Mouse (Mus musculus) heart, postnatal 36 days (tissue): Measurements from ENCODE around the gene Rragc. TPM values are rescaled to one million over a fixed set of nuclear protein-coding genes. Genes with fewer than 3 reads are reported as not detected.
"Not testable (repeated sequence)": the region's sequence is repeated elsewhere in the genome, so short reads cannot be mapped to it uniquely, and the experiment has no call there.

Experiments used
- DNase-seq, 2 experiments: peaks; one replicate each; pipeline ENCODE4 v3.0.0; 2021 to 2022
- intact Hi-C: fragments of 180-260 bp; cut with DNase I; formaldehyde crosslinking; loops from one replicate; pipeline ENCODE4 v1.15.1; 2025
- total RNA-seq, 2 experiments: library from RNA; stranded (reverse); gene quantifications; 2 replicates each; pipeline ENCODE4 v1.2.3; 2021

Gene Rragc
- 10 to 100 TPM; 39.8 to 40.0 TPM for total RNA-seq

GRCm38 (mm10) chr4:123916748-123917547 lies at the start of gene Rragc:
Rragc (plus strand) TSS chr4:123917446.
- peak; percentile 100 for DNase-seq
- intact Hi-C loops: loop anchor here (10.0 kb wide), 2 partner anchors 612 to 772 kb away; no protein-coding TSS in a partner anchor

- intact Hi-C loops: loop anchor here (10.0 kb wide), 1 partner anchor 289 kb away; no protein-coding TSS in a partner anchor
- no peak for DNase-seq
These were observed 23.5 kb upstream of the Rragc start for GRCm38 (mm10) chr4:123893726-123894125.

- intact Hi-C loops: loop anchor here (10.0 kb wide), 1 partner anchor 289 kb away; no protein-coding TSS in a partner anchor
- DNase-seq: no peak
These were observed 23.0 kb upstream of the Rragc start for GRCm38 (mm10) chr4:123894295-123894694.

- peak; percentile 46 to 47 for DNase-seq
- intact Hi-C loops: loop anchor here (1.0 to 10.0 kb wide), 3 partner anchors 76 to 294 kb away; no protein-coding TSS in a partner anchor
These were observed 18.6 kb upstream of the Rragc start for GRCm38 (mm10) chr4:123898696-123899095.

GRCm38 (mm10) chr4:123903432-123903831 lies 13.8 kb upstream of the Rragc start:
- no peak for DNase-seq
- intact Hi-C loops: no loop called here

- peak; percentile 99 to 100 for DNase-seq
- intact Hi-C loops: loop anchor here (5.0 kb wide), 1 partner anchor 492 kb away; no protein-coding TSS in a partner anchor
These were observed 12.7 kb upstream of the Rragc start, which contains the start of gene Mycbp for GRCm38 (mm10) chr4:123904333-123905125. Mycbp (plus strand) TSS chr4:123904832.

GRCm38 (mm10) chr4:123905126-123905668 lies 12.0 kb upstream of the Rragc start:
- DNase-seq: no peak
- intact Hi-C loops: loop anchor here (5.0 kb wide), 1 partner anchor 493 kb away; no protein-coding TSS in a partner anchor

- intact Hi-C loops: loop anchor here (10.0 kb wide), 2 partner anchors 607 to 767 kb away; no protein-coding TSS in a partner anchor
- DNase-seq: no peak
These were observed 5.7 kb upstream of the Rragc start for GRCm38 (mm10) chr4:123911503-123911902.

- no peak for DNase-seq
- intact Hi-C loops: loop anchor here (10.0 kb wide), 2 partner anchors 608 to 768 kb away; no protein-coding TSS in a partner anchor
These were observed 4.8 kb upstream of the Rragc start for GRCm38 (mm10) chr4:123912431-123912830.

- DNase-seq: peak in 1 of 2 experiments; percentile 20
- intact Hi-C loops: loop anchor here (10.0 kb wide), 2 partner anchors 613 to 773 kb away; no protein-coding TSS in a partner anchor
These were observed 398 bp downstream of the Rragc start, which contains the start of gene 4930535I16Rik for GRCm38 (mm10) chr4:123917548-123918140. 4930535I16Rik (minus strand) TSS chr4:123918022.

GRCm38 (mm10) chr4:123918851-123919250 lies 1.6 kb downstream of the Rragc start:
- intact Hi-C loops: loop anchor here (10.0 kb wide), 2 partner anchors 614 to 774 kb away; no protein-coding TSS in a partner anchor

GRCm38 (mm10) chr4:123921055-123921565 lies 3.9 kb downstream of the Rragc start:
- intact Hi-C loops: no loop called here
- DNase-seq: no peak

More at GRCm38 (mm10) chr4:123918851-123919250, 1.6 kb downstream of the Rragc start:
- no peak for DNase-seq

GRCm38 (mm10) chr4:123927961-123928360 lies 10.7 kb downstream of the Rragc start:
- DNase-seq: no peak
- intact Hi-C loops: no loop called here

GRCm38 (mm10) chr4:123929994-123930393 lies 12.7 kb downstream of the Rragc start:
- intact Hi-C loops: no loop called here
- DNase-seq: no peak

- intact Hi-C loops: no loop called here
- DNase-seq: no peak
These were observed 17.1 kb downstream of the Rragc start for GRCm38 (mm10) chr4:123934306-123934705.

- no peak for DNase-seq
- intact Hi-C loops: no loop called here
These were observed 18.8 kb downstream of the Rragc start for GRCm38 (mm10) chr4:123936059-123936458.

- intact Hi-C loops: loop anchor here (2.0 kb wide), 1 partner anchor 735 kb away; no protein-coding TSS in a partner anchor
- DNase-seq: peak; percentile 66 to 80
These were observed 22.6 kb downstream of the Rragc start for GRCm38 (mm10) chr4:123939838-123940237.

GRCm38 (mm10) chr4:123940878-123941277 lies 23.6 kb downstream of the Rragc start:
- not testable (repeated sequence) for DNase-seq
- intact Hi-C loops: loop anchor here (2.0 kb wide), 1 partner anchor 734 kb away; no protein-coding TSS in a partner anchor

GRCm38 (mm10) chr4:123946701-123947100 lies 29.5 kb downstream of the Rragc start:
- intact Hi-C loops: no loop called here

More at GRCm38 (mm10) chr4:123946701-123947100, 29.5 kb downstream of the Rragc start:
- DNase-seq: no peak
